In the genomic region with DNA sequence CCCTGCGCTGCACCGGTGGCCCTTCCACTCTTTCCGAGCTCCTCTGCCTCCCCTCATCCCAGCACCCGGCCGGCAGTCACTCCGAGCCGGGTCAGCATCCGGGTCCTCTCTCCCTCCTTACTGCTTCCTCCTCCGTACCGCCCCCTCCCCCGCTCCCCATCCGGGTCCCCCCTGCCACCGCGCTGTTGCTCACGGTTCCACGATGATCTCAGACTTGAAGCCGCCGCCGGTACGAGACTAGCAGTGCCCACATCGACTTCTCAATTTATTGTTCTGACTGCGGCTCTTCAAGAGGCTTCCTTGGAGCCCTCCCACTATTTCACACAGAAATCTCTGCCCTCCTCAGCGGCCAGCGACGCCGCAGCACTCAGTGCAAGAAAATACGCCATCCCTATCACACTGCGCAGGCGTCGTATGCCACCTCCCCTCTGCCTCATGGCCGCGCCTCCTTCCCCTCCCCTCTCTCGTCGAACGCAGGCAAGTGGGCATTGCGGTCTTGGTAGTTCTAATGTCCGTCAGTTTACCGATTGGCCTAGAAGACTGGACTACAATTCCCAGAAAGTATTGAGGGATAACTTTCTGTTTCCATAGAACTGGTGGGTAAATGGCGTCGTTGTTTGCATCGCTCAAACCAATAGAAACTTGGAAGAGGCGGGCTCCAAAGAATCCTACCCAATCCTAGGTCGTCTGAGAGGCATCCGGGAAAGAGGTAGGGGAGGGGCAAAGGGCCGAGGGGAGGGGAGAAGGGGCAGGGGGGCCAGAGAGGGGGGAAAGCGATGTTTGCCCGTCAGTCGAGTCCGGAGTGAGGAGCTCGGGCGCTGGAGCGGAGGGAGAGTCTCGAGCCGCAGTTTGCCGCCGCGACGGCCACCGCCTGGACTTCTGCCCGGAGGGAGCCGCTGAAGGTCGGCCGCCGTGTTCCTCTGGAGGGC, we compare ENCODE assay signal across 8 mouse cellular contexts. TPM values are rescaled to one million over a fixed set of nuclear protein-coding genes. Genes with fewer than 3 reads are reported as not detected.
DNase-seq lines count a peak whose midpoint lies in the region; ATAC-seq and TF ChIP-seq lines count a peak whose summit lies in the region.

Gene Arid4b (plus strand): TSS at position 220 of the 929 bp plus-strand sequence.
Gene Ggps1 (minus strand): TSS at position 476 of the 929 bp plus-strand sequence.

- peak; percentile 96 for TF ChIP-seq POLR2A in cortical plate, adult 2 months (IDR thresholded peaks at IDR 0.05; ENCODE audit: extremely low read depth, insufficient read depth, low read length)

- peak within 1 kb of the TSS; percentile 77 for H3K4me3 ChIP-seq in cortical plate, adult 2 months (ENCODE audit: insufficient read depth, low read length)
- H3K4me3 ChIP-seq in megakaryocyte, embryonic 14.5 days (replicated peaks), result peak within 1 kb of the TSS; percentile 98

- no peaks in the 10 kb centered on the region for H3K9me3 ChIP-seq in megakaryocyte, embryonic 14.5 days

- peak within 1 kb of the TSS; percentile 72 for H3K27ac ChIP-seq in cortical plate, adult 2 months (ENCODE audit: insufficient read depth, low read length)

- TF ChIP-seq CTCF in cortical plate, adult 2 months (IDR thresholded peaks at IDR 0.05; ENCODE audit: extremely low read depth, insufficient read depth, low read length), result no peak

- ATAC-seq in activated CD4-positive, CD25-positive, alpha-beta regulatory T cell, adult 4 months, result peak; percentile 80

- H3K36me3 ChIP-seq in megakaryocyte, embryonic 14.5 days (replicated peaks; ENCODE audit: low read length), result peaks cover 50% of the 10 kb centered on the region

- no peaks in the 10 kb centered on the region for H3K4me1 ChIP-seq in cortical plate, adult 2 months (ENCODE audit: control insufficient read depth, insufficient read depth, low read length)
- H3K4me1 ChIP-seq in megakaryocyte, embryonic 14.5 days, result peaks cover 39% of the 10 kb centered on the region

- no peaks in the 10 kb centered on the region for H3K27me3 ChIP-seq in megakaryocyte, embryonic 14.5 days (replicated peaks)

- peak; percentile 94 to 96 for DNase-seq in gastrocnemius, adult 8-10 months (ENCODE audit: low spot score in 2 of 2)
- DNase-seq in hindlimb bud, embryonic 11.5 days (ENCODE audit: extremely low spot score, low read depth, low spot score), result peak; percentile 98
- DNase-seq in left cerebral cortex, adult 8-10 months (ENCODE audit: low spot score in 2 of 2), result peak; percentile 88 to 98
- peak; percentile 97 to 99 for DNase-seq in right cerebral cortex, postnatal 10 days (ENCODE audit: low spot score in 2 of 2)
- peak; percentile 83 for DNase-seq in urinary bladder, postnatal 25 days (ENCODE audit: low spot score)

RNA-seq across cellular contexts. Expression of gene Arid4b, which starts in this region (rescaled TPM):
- polyA plus RNA-seq in activated CD4-positive, CD25-positive, alpha-beta regulatory T cell, adult 4 months (2017; shearing (Covaris generic)), result 10 to 100 TPM; 61.0 to 75.1 TPM
- polyA plus RNA-seq in cortical plate, adult 2 months (2012; rRNA removed), result 26.3 and 29.2 TPM in 2 replicates
- 10 to 100 TPM; 10.4 to 12.8 (median 11.6) TPM for total RNA-seq in gastrocnemius, adult 8-10 months (2022)
- 10 to 100 TPM; 45.7 to 48.7 (median 48.0) TPM for total RNA-seq in left cerebral cortex, adult 8-10 months (2022)
- polyA plus RNA-seq in megakaryocyte, embryonic 14.5 days (2012; ENCODE audit: insufficient read depth, low replicate concordance), result 0.73 and 3.9 TPM in 2 replicates

RNA-seq across cellular contexts. Expression of gene Ggps1, which starts in this region (rescaled TPM):
- polyA plus RNA-seq in activated CD4-positive, CD25-positive, alpha-beta regulatory T cell, adult 4 months (2017; shearing (Covaris generic)), result 100 to 1,000 TPM in 1 of 2 experiments, 10 to 100 TPM in 1; 91.7 to 103 TPM
- polyA plus RNA-seq in cortical plate, adult 2 months (2012; rRNA removed), result 47.4 and 51.0 TPM in 2 replicates
- 10 to 100 TPM; 14.1 to 20.4 (median 16.1) TPM for total RNA-seq in gastrocnemius, adult 8-10 months (2022)
- 10 to 100 TPM; 63.1 to 69.2 (median 67.5) TPM for total RNA-seq in left cerebral cortex, adult 8-10 months (2022)
- polyA plus RNA-seq in megakaryocyte, embryonic 14.5 days (2012; ENCODE audit: insufficient read depth, low replicate concordance), result 2.2 TPM in 1 of 2 replicates, not detected in the other

Comparison
In these comparisons a context has a peak if more than half of its experiments do, and no peak if none do; other contexts are left out.
1. Peak in every context shown above with its lines: DNase-seq, ATAC-seq, H3K4me3 ChIP-seq and H3K27ac ChIP-seq.
2. RNA of gene Ggps1 (polyA plus RNA-seq): 91.7 to 103 TPM in activated CD4-positive, CD25-positive, alpha-beta regulatory T cell, adult 4 months and 47.4 to 51.0 TPM in cortical plate, adult 2 months; 2.2 TPM in megakaryocyte, embryonic 14.5 days; every median in the first group is over 10 times any median in the second.